Mouse (Mus musculus) adrenal gland, adult 18-20 months (tissue): ENCODE measurements around the gene P2rx7. TPM values are rescaled to one million over a fixed set of nuclear protein-coding genes. Genes with fewer than 3 reads are reported as not detected.
"Not testable (repeated sequence)": the region's sequence is repeated elsewhere in the genome, so short reads cannot be mapped to it uniquely, and the experiment has no call there.

ENCODE experiments used
- DNase-seq, 2 experiments: peaks; one replicate each; pipeline ENCODE4 v3.0.0; 2021 to 2022; ENCODE audit warnings: low spot score in 2 of 2
- total RNA-seq, 2 experiments: library from RNA; stranded (reverse); gene quantifications; 1 replicate in 1 of 2; 2 replicates in 1 of 2; pipeline ENCODE4 v1.2.3; 2021

The P2rx7 gene
- total RNA-seq, 2 experiments from 2014 or later, result 1.6 to 4.0 TPM

GRCm38 (mm10) chr5:122645290-122645689 is 1.6 kb downstream of the P2rx7 start:
- no peak for DNase-seq

GRCm38 (mm10) chr5:122646050-122646449 is 2.3 kb downstream of the P2rx7 start:
- DNase-seq, result no peak

- DNase-seq, result no peak
Measured at GRCm38 (mm10) chr5:122647256-122647924, 3.7 kb downstream of the P2rx7 start.

GRCm38 (mm10) chr5:122647952-122648374 is 4.3 kb downstream of the P2rx7 start:
- not testable (repeated sequence) for DNase-seq

- DNase-seq, result no peak
Measured at GRCm38 (mm10) chr5:122649264-122649663, 5.6 kb downstream of the P2rx7 start.

- DNase-seq, result no peak
Measured at GRCm38 (mm10) chr5:122650100-122650499, 6.4 kb downstream of the P2rx7 start.

GRCm38 (mm10) chr5:122652506-122652905 is 8.8 kb downstream of the P2rx7 start:
- DNase-seq, result no peak

GRCm38 (mm10) chr5:122653112-122653445 is 9.4 kb downstream of the P2rx7 start:
- DNase-seq, result no peak

GRCm38 (mm10) chr5:122653446-122654267 is 9.9 kb downstream of the P2rx7 start:
- DNase-seq, result no peak

- DNase-seq, result no peak
Measured at GRCm38 (mm10) chr5:122654268-122654573, 10.5 kb downstream of the P2rx7 start.

GRCm38 (mm10) chr5:122656808-122657207 is 13.1 kb downstream of the P2rx7 start:
- DNase-seq, result no peak

GRCm38 (mm10) chr5:122662501-122662900 is 18.8 kb downstream of the P2rx7 start:
- DNase-seq, result no peak

- no peak for DNase-seq
Measured at GRCm38 (mm10) chr5:122665036-122665435, 21.3 kb downstream of the P2rx7 start.

- DNase-seq, result no peak
Measured at GRCm38 (mm10) chr5:122668981-122669897, 25.5 kb downstream of the P2rx7 start.

GRCm38 (mm10) chr5:122671641-122672040 is 27.9 kb downstream of the P2rx7 start:
- DNase-seq, result not testable (repeated sequence)

- no peak for DNase-seq
Measured at GRCm38 (mm10) chr5:122672298-122672697, 28.6 kb downstream of the P2rx7 start.

- DNase-seq, result no peak
Measured at GRCm38 (mm10) chr5:122676002-122676401, 32.3 kb downstream of the P2rx7 start.

GRCm38 (mm10) chr5:122677983-122678382 is 34.3 kb downstream of the P2rx7 start:
- DNase-seq, result no peak

GRCm38 (mm10) chr5:122679881-122680280 is 36.2 kb downstream of the P2rx7 start:
- no peak for DNase-seq

GRCm38 (mm10) chr5:122681276-122681675 is 37.6 kb downstream of the P2rx7 start:
- no peak for DNase-seq

GRCm38 (mm10) chr5:122683926-122684325 is 40.2 kb downstream of the P2rx7 start:
- DNase-seq, result no peak

GRCm38 (mm10) chr5:122687391-122687790 is 43.7 kb downstream of the P2rx7 start:
- no peak for DNase-seq
